Mouse (Mus musculus) embryo, embryonic 11 days (tissue): ENCODE measurements around the gene Xirp1.

Experiments
- DNase-seq: peaks from one replicate; pipeline ENCODE4 v3.0.0-alpha.2; 2015

Xirp1 gene

DNA sequence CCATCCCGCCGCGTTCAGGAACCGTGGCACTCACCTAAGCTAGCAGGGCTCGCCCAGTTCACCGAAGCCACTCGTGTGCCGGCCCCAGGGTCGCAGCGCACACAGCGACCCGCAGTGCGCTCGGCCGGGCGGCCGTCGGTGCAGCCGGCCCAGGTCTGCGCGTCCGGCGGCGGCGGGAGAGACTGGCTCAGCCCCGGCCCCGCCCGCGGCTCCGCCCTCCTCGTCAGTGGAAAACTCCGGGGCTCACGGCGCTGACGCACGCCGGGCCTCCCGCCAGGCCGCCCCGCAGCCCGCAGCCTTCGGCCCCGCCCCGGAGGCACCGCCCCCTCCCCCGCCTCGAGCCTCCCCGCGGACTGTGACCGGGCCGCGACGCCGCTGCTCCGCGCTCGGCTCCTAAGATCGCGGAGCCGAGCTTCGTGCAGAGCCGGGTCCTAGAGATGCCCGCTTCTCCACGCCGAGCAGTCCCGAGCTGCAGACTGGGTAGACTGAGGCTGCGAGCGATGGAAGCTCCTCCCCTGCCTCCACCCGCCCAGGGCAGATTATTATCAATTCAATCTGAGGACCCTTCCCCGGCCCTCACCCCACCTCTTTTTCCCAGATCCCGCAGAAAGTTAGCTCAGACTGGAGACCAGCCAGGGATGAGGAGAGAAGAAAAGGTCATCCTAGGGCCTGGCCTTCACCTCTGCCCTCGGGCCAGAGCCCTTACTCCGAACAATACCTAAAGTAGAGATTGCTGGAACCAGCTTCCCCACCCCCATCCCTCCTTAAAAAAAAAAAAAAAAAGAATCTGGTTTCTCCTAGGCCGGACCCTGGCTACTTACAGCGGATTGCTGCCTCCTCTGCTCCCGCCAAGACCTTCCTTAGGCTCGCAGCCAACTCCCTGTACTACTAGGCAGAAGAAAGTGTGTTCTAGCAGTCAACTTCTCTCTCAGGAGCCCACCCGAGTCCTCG is 39.5 kb downstream of the Xirp1 start:
- DNase-seq = peak; percentile 90

DNA sequence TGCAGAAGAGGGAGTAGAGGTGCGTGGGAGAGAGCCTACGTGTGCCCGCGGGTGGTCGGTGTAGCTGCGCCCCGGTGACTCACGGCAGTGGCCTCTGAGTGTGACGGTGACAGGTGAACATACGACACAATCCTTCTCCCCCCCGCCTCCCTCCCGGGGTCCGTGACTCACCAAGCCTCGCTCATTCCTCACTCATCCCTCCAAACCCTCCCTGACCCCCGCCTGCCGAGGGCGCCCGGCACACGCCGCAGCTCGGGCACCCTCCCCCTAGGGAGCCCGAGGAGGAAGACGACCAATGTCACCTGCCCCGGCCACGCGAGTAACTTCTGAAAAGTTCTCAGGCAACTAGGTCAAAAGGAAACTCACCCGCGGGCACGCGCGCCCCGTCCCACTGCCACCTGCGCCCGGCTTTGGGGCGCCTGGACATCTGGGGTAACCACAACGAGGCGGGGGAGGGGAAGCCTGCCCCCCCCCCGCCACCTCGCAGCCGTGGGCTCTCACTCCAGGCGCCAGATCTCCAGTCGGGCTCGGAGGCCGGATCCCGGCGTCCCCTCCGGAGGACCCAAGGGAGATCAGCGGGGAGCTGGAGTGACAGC is 40.3 kb downstream of the Xirp1 start:
- peak; percentile 41 for DNase-seq

DNA sequence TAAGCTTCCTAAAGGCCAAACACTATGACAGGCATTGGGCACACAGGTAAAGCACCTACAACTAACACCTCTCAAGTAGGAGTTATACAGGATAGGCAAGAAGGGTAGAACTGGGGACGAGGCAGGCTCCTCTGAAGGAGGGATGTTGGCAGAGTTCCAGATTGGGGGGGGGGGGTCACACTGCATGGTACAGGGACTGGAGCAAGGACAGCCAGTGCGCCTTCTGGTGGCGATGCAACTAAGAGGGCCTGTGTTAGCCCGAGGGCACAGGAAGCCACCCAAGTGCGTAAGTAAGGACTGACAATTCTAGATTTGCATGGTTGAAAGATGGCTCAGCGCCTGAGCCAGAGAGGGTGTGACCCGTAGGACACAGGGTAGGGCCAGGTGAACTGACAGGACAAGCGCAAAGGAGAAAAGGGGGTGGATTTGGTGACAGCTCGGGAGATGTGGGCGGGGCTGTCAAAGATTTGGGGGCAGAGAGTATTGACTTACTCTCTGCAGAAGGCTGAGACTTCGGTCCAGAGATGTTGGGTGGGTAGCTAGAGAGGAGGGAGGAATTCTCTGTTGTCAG is 41.1 kb downstream of the Xirp1 start:
- DNase-seq = peak; percentile 62

DNA sequence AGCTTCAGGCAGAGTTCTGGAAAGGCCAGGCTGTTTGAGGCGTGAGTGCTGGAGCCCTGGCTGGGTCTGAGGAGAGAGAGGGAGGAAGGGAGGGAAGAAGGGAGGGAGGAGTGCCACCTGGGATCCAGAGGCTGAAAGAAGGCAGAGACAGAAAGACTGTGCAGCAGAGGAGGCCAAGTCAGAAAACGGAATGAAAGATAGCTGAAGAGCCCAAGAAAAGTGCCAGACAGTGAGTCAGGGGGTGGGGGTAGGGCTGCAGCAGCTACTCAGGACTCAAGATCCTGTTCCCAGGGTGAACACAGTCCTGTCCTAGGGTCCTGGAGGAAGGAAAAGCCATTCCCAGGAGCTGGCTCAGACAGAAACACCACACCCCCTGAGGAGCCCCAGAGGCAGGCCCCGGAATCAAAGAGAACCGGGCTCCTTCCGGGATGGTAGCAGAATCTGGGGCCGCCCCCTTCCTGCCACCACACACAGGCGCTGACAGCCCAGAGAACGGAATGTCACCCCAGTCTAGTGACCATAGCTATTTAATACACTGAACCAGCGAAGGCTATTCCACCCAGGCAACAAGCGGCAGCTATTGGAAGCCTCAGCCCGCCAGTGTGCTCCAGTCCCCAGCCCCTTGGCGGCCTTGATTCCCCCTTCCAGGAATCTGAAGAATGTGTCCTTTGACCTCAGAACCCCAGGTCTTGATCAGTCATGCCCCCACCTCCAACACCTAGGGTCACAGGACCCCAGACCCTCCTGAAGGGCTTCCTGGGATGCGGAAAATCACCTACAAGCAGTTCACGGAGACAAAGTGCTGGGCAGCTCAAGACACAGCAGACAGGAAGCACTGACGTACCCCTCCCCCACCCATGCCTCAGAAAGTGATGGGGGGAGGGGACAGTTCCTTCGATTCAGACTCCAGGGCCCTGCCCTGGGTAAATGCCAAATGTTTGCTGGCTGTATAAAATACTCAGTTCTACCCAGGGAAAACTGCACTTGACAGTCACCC is 41.9 kb downstream of the Xirp1 start:
- peak; percentile 91 for DNase-seq

DNA sequence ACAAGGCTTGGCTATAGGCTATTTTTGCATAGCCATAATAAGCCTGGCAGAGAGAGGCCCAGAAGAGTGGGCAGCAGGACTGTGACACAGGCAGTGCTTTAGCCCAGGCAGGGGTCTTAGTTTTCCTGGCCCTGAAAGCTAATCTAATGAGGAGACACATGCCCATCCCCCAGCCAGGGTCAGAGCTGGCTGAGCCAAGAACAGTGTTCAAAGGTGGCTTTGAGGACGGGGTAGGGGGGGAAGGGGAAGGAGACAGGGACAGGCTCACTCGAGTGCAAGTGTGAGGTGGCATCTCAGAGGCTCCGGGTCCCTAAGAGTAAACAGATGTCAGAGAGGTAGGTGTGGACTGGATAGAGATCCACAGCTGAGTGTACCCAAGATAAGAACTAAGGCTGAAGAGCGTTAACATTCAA is 42.6 kb downstream of the Xirp1 start:
- DNase-seq = peak; percentile 60

DNA sequence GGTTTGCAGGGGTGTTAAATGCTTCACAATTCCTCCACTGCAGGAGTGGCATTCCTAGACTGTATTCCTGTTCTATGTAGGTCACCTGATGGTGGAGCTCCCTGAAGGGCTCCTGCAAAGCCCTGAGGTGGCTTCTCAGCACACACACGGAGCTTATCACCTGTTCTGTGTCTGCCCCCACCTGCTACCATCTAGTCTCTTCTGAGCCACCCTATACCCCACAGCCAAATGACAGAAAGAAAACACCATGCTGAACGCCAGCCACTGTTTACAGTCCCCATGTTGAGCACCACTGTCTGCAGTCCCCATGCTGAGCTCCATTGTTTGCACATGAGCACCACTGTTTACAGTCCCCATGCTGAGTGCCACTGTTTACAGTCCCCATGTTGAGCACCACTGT is 43.6 kb downstream of the Xirp1 start:
- DNase-seq = no peak

DNA sequence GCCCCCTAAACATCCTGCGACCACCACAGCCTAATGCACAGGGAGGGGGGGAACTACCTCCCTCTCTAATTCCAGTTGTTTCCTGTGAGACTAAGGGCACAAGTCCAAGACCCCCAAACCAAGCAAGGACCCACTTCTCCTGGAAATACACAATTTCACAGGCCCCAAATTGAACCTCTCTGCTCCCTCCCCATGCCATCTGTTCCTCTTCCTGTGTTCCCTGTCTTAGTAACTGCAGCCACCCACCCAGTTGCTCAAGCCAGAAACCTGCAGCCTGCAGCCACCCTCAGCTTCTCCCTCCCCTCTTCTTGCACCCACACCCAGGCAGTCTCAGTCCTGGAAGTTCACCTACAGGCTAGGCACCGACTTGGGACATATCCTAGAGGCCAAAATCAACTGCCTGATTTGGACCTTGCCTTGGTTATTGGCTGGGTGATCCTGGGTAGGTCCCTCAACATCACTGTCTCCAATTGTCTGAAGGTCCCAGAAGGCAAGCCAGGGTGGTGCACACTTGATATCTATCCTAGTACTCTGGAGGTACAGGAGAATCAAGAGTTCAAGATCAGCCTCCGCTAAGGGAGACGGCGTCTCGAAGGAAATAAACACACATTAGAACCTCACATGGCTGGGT is 44.5 kb downstream of the Xirp1 start:
- DNase-seq = no peak

DNA sequence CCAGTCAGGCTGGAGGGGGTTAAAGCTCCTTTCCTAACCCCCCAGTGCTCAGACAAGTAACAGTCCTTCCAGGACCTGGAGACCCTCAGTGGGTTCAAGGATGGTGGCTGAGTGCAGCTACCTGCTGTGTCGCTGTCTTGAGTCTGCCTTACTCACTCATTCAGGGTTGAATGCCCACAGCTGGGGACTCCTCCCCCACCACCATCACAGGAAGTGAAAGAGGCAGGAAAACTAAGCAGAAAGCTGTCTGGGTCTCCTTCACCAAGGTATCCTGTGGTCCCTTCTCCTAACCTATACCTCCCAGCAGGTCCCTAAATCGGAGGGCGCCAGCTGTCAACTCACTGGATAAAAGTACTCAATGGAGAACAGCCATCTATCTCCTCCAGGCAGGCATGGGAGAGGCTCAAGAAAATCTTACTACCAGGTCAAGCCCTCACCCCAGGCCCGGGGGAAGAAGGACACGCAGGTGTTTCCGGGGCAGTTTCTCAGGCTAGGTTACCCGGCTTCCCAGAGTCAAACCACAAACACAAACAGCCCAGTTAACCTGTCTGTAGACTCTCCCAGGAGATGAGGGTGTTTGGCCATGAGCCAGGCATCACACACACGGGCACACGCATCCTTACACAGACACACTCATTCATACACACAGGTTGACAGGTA is 45.1 kb downstream of the Xirp1 start:
- no peak for DNase-seq

DNA sequence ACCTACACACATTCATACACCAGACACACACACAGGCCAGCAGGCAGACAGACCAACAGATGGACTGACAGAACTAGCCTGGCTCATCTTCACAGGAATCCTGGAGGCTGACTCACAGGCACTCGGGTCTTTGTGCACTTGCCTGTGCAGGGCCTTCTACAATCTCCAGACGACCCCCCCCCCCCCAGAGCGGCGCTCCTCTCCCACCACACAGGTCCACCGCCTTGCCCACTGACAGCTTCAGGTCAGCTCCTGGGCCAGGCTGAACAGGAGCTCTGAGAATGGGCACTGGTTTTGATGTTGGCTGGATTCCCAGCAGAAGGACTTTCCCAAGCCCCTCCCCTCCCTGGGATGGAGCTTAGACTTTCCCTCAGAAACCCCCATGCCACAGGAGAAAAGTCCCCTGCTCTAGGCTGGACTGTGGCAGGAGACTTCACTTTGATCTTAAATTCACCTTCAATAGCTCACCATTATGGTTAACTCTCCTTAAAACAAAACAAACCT is 45.8 kb downstream of the Xirp1 start:
- DNase-seq = no peak

DNA sequence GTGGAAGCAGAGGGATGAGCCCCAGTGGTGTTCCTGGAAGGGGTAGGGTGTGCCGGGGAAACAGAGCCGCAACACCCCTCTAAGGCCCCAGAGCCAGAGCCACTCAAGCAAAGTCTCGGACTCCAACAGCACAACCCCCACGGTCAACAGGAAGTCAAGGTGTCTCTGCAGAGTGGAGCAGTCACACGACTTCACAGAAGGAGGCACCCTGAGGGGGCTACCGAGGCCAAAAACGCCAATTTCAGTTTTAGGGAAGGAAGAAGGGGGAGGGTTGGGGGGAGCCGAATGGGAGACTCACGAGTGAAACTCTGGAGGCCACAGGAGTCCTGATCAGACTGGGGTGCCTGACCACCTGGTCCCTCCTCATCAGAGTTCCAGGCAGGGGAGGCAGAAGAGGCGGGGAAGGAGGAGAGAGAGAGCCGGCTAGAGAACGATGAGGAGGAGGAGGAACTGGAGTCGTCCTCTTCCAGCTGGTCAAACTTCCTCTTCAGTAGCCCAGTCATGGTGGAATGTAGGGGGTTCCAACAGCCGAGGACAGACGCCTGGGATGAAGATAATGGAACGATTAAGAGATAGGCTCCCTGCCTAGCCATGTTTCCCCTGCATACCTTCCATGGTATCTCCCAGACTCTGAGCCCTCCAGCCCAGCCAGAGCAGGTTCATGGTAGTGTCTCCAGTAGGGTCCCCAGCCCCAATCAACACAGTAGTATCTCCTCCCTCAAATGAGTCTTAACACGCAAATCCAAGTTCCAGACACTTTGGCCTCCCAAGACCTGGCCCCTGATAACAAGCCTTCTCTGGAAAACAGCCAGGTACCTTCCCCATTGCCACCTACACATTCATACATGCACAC is 46.5 kb downstream of the Xirp1 start:
- DNase-seq = no peak

DNA sequence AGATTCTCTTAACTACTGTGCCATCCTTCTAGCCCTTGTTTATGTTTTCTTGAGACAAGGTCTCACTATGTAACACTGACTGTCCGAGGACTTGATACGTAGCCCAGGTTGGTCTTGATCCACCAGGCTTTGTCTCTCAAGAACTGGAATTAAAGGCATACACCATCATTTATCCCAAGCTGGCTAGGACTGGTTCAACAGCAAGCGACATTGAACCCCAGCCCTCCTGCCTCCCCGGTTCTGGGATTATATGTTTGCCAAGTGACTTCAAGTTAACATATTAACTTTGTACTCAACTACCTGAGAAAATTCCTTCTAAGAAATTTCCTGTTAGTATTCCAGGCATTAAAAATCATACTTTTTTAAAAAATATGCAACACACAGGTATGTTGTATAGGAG is 48.1 kb downstream of the Xirp1 start:
- no peak for DNase-seq

DNA sequence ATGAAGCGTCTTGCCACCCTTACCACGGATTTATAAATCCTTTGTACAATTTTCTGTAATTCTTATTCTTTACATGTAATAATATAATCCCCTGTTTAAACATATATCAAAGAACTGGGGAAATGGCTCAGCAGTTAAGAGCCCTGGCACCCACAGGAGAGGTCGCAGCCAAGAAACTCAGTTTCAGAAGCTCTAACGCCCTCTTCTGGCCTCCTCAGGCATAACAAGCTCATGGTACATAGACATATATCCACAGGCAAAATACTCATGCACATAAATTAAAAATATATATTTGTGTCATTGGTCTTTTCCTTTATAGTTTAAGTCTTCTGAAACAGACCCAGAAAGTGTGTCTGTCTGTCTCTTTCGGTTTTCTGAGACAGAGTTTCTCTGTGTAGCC is 48.8 kb downstream of the Xirp1 start:
- no peak for DNase-seq

DNA sequence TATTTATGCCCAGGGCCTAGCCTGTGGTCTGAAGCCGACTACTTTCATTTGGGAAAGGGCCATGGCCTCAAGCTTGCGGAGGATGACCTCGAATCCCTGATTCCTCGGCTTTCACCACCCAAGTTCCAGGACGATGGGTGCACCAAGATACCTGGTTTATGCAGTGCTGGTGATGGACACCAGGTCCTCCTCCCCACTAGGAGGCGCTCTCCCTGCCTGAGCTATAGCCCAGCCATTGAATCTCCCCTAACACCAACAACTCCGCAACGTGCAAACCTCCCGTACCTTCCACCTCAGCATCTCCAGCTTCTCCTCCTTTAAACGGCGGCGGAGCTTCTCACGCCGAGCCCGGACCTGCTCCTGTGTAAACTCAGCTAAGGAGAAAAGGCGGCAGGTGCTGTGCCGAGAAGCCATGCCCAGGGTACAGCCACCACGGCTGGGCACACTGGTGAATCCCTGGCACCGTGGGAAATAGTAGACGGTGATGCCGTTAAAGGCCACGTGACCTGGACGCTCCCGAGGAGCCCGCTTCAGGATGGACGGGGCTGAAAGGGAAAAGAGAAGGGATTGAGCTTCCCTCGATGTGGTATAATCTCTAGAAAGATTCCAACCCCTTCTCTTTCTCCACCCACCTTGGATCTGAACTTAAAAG is 49.4 kb downstream of the Xirp1 start:
- no peak for DNase-seq

DNA sequence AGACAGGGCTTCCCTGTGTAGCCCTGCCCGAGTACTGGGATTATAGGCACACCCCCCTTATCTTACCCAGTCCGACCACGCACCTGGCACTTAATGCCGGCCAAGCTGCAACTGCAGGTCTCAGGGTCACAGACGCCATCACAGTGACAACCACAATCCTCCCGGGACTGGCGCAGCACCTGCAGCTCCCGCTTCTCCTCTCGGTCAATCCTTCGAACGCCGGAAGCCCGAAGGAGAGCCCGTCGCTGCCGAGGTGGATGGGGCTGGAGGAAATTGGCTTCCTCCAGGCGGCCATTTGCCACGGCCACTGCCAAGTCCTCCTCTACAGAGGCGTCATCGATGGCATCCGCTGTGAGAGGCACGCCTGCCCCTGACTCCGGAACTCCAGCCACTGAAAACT is 50.1 kb downstream of the Xirp1 start:
- DNase-seq = no peak

DNA sequence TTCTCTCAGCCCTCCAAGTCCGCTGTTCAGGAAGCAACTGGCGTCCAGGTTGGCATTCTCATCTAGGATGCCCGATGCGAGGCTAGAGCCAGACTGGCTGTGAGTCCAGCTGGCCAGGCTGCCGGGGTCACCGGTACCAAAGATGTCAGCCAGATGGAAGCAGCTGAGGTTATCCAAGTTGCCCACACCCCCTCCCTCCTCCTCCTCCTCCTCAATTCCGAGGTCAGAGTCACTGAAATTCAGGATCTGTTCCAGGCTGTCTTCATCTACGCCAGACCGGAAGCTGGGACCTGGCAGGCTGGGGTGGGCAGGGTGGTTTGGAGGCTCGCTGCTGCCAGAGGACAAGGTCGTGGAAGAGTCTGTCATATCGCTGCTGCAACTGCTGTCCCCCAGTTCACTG is 50.8 kb downstream of the Xirp1 start:
- DNase-seq = no peak

DNA sequence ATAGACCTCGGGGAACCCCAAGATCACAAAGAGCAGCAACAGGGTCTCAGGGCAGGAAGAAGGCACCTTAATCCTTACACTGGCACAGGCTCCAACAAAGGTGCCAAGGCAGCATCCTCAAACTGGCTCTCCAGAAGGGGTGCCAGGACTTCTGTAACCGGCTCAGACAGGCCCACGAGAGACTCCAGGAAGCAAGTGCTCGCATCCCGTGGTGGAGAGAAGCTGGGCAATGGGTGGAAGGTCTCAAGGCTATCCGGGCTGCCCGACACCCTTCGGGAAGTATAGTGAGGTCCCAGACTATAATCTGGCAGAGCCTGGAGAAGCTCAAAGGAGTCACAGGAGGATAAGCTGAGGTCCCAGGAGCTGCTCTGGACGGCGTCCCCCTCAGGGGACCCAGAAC is 51.2 kb downstream of the Xirp1 start:
- no peak for DNase-seq

DNA sequence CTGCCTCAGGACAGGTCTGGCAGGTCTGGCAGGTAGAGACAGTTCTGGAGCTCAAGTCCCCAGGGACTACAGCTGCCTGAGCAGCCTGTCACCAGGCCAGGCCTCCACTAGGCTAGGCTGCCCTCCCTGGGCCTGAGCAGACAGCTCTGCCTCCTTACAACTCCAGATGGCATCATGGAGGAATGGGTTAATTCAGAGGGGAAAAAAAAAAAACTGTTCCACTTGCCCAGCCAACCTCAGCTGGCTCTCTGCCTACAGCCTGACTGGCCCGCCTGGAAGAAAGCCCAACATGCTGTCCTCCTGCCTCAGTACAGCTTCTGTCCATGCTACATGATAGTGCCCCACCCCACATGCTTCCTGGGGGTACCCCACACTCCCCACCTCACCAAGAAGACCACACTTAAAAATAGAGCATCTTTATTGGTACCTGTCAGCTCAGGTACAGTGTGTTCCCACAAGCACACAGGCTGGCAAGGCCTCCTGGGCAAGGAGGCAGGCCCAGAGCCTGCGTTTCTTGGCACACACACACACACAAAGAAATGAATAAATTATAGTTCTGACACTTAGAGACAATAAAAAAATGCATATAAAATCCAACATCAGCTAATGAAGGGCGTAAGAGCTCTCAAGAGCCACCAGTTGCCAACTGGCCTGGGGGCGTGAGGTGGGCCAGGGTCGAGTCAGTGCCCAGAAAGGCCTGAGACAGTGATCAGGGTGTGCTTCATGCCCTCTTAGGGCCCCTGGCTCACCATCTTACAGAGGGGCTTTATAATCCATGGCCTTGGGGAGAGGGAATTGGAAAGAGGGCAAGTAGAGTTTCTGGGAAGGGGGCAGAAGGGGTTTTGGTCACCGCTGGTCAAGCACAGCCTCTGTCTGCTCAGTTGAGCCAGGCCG is 52.4 kb downstream of the Xirp1 start:
- no peak for DNase-seq

DNA sequence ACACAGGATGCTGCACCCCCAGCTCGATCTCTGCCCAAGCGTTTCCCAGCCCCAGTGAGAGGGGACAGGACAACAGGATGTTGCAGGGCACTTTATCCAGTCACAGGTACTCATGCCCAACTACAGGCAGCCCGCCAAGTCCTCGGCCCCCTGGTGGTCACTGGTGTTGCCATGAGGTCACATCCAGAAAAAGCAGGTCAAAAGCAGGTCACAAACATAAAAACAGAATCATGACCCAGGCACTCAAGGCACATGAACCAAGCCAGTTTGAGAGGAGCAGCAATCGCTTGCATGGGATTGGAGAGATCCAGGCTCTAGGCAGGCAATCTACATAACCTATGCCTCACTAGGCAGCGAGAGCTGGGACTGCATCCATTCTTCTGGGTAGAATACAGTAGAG is 53.2 kb downstream of the Xirp1 start:
- DNase-seq = peak; percentile 59

DNA sequence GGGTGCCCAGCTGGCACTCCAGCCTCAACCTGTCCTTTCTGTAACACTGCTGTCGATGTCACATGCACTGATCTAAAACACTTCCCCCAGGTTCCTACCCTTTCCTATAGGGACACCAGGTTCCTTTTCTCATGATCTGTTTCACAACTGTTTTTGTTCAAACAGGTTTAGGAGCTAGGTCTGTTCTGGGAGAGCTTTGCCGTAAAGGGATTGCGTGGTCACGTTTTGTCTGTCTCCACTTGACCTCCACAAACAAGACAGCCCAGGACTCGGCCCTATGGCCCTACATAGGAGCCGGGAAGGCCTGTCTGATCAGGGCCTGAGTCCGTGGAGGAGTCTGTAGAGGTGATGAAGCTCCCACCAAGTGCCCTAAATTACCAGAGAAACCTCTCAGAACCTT is 53.6 kb downstream of the Xirp1 start:
- no peak for DNase-seq
